Mouse (Mus musculus) ES-CJ7 (cell line): ENCODE measurements around the gene Cdk5r2.

Experiments used
- DNase-seq: peaks from one replicate; pipeline ENCODE4 v3.0.0; 2011; ENCODE audit warnings: low read depth, low spot score

Gene Cdk5r2

GRCm38 (mm10) chr1:74851001-74851775 lies 3.5 kb upstream of the Cdk5r2 start:
- DNase-seq = peak; percentile 93

- peak; percentile 41 for DNase-seq
Measured at GRCm38 (mm10) chr1:74855156-74855555, 422 bp downstream of the Cdk5r2 start.

- peak; percentile 47 for DNase-seq
Measured at GRCm38 (mm10) chr1:74855651-74856438, 1.1 kb downstream of the Cdk5r2 start.

GRCm38 (mm10) chr1:74856439-74856720 lies 1.6 kb downstream of the Cdk5r2 start:
- DNase-seq = no peak

GRCm38 (mm10) chr1:74856791-74857190 lies 2.1 kb downstream of the Cdk5r2 start:
- peak; percentile 56 for DNase-seq

GRCm38 (mm10) chr1:74857201-74857600 lies 2.5 kb downstream of the Cdk5r2 start:
- DNase-seq = peak; percentile 50

- DNase-seq = no peak
Measured at GRCm38 (mm10) chr1:74857677-74858076, 2.9 kb downstream of the Cdk5r2 start.

GRCm38 (mm10) chr1:74858171-74858719 lies 3.5 kb downstream of the Cdk5r2 start:
- peak; percentile 99 for DNase-seq

GRCm38 (mm10) chr1:74858805-74859204 lies 4.1 kb downstream of the Cdk5r2 start:
- no peak for DNase-seq

- no peak for DNase-seq
Measured at GRCm38 (mm10) chr1:74859223-74859984, 4.7 kb downstream of the Cdk5r2 start.

- peak; percentile 69 for DNase-seq
Measured at GRCm38 (mm10) chr1:74861783-74862182, 7.0 kb downstream of the Cdk5r2 start.

GRCm38 (mm10) chr1:74872218-74872617 lies 17.5 kb downstream of the Cdk5r2 start:
- no peak for DNase-seq

GRCm38 (mm10) chr1:74877199-74877598 lies 22.5 kb downstream of the Cdk5r2 start:
- no peak for DNase-seq

GRCm38 (mm10) chr1:74880785-74881360 lies 26.1 kb downstream of the Cdk5r2 start:
- peak; percentile 92 for DNase-seq

GRCm38 (mm10) chr1:74882055-74882734 lies 27.5 kb downstream of the Cdk5r2 start:
- peak; percentile 74 for DNase-seq

GRCm38 (mm10) chr1:74882828-74883227 lies 28.1 kb downstream of the Cdk5r2 start:
- no peak for DNase-seq

GRCm38 (mm10) chr1:74883441-74883840 lies 28.7 kb downstream of the Cdk5r2 start:
- peak; percentile 12 for DNase-seq

GRCm38 (mm10) chr1:74884196-74885141 lies 29.7 kb downstream of the Cdk5r2 start:
- DNase-seq = peak; percentile 74

GRCm38 (mm10) chr1:74885369-74886042 lies 30.8 kb downstream of the Cdk5r2 start, which contains the start of gene Fev:
Gene Fev (minus strand): TSS chr1:74885419.
- peak; percentile 88 for DNase-seq
